Mouse (Mus musculus) CD4-positive, CD25-positive, alpha-beta regulatory T cell, adult 4 months (primary cell): ENCODE measurements around the gene Olfr539. TPM values are rescaled to one million over a fixed set of nuclear protein-coding genes. Genes with fewer than 3 reads are reported as not detected.
"Not testable (repeated sequence)": the region's sequence is repeated elsewhere in the genome, so short reads cannot be mapped to it uniquely, and the experiment has no call there.

Experiments used
- ATAC-seq: one replicate; pipeline ENCODE4 v1.8.0; 2017
- polyA plus RNA-seq, 2 experiments: library from polyadenylated mRNA; unstranded; fragments of 100-300 nt; shearing (Covaris generic); gene quantifications; one replicate each; pipeline ENCODE4 v1.2.1; 2017

The Olfr539 gene
- under 1 TPM in 1 of 2 experiments, not detected in 1; 0.06 TPM for polyA plus RNA-seq

GRCm38 (mm10) chr7:140659630-140660029 is at the start of gene Olfr539:
Gene Olfr539, plus strand, starts transcription at chr7:140659930.
- ATAC-seq: no peak

- ATAC-seq: not testable (repeated sequence)
Measured at GRCm38 (mm10) chr7:140628670-140629069, 31.1 kb upstream of the Olfr539 start, which contains the start of gene Olfr61. Gene Olfr61, plus strand, starts transcription at chr7:140628970.

- no peak for ATAC-seq
Measured at GRCm38 (mm10) chr7:140630559-140630958, 29.2 kb upstream of the Olfr539 start.

GRCm38 (mm10) chr7:140646152-140646551 is 13.6 kb upstream of the Olfr539 start, which contains the start of gene Olfr53:
Gene Olfr53, plus strand, starts transcription at chr7:140646452.
- no peak for ATAC-seq

- not testable (repeated sequence) for ATAC-seq
Measured at GRCm38 (mm10) chr7:140670693-140671092, 11.0 kb downstream of the Olfr539 start.

- no peak for ATAC-seq
Measured at GRCm38 (mm10) chr7:140675863-140676262, 16.1 kb downstream of the Olfr539 start.

GRCm38 (mm10) chr7:140679591-140679990 is 19.9 kb downstream of the Olfr539 start:
- ATAC-seq: not testable (repeated sequence)

- no peak for ATAC-seq
Measured at GRCm38 (mm10) chr7:140681651-140682050, 21.9 kb downstream of the Olfr539 start, which contains the start of gene Olfr45. Gene Olfr45, plus strand, starts transcription at chr7:140681951.

GRCm38 (mm10) chr7:140696967-140697366 is 37.2 kb downstream of the Olfr539 start, which contains the start of gene Olfr541:
Gene Olfr541, plus strand, starts transcription at chr7:140697267.
- ATAC-seq: no peak

GRCm38 (mm10) chr7:140706348-140706747 is 46.6 kb downstream of the Olfr539 start:
- ATAC-seq: no peak

GRCm38 (mm10) chr7:140707536-140708284 is 48.0 kb downstream of the Olfr539 start:
- no peak for ATAC-seq

GRCm38 (mm10) chr7:140717155-140718055 is 57.7 kb downstream of the Olfr539 start:
- ATAC-seq: no peak

GRCm38 (mm10) chr7:140721095-140721494 is 61.4 kb downstream of the Olfr539 start:
- no peak for ATAC-seq

- ATAC-seq: no peak
Measured at GRCm38 (mm10) chr7:140725558-140725957, 65.8 kb downstream of the Olfr539 start.

Other genes starting within 250 kb of the Olfr539 start
- not detected for gene Olfr532, start 238.3 kb upstream of the Olfr539 start, polyA plus RNA-seq
- not detected for gene Olfr533, start 196.6 kb upstream of the Olfr539 start, polyA plus RNA-seq
- not detected for gene Olfr535, start 175.7 kb upstream of the Olfr539 start, polyA plus RNA-seq
- gene Olfr536, start 152.5 kb upstream of the Olfr539 start, polyA plus RNA-seq: not detected
- not detected for gene Olfr538, start 92.0 kb upstream of the Olfr539 start, polyA plus RNA-seq
- not detected for gene Olfr46, start 58.7 kb upstream of the Olfr539 start, polyA plus RNA-seq
- gene Olfr61, start 31.0 kb upstream of the Olfr539 start, polyA plus RNA-seq: not detected
- not detected for gene Olfr53, start 13.5 kb upstream of the Olfr539 start, polyA plus RNA-seq
- not detected for gene Olfr45, start 22.0 kb downstream of the Olfr539 start, polyA plus RNA-seq
- not detected for gene Olfr541, start 37.3 kb downstream of the Olfr539 start, polyA plus RNA-seq
- gene Cyp2e1, start 103.8 kb downstream of the Olfr539 start, polyA plus RNA-seq: under 1 TPM in 1 of 2 experiments, not detected in 1; 0.28 TPM
- gene Syce1, start 127.9 kb downstream of the Olfr539 start, polyA plus RNA-seq: under 1 TPM in 1 of 2 experiments, not detected in 1; 0.51 TPM
- under 1 TPM; 0.20 to 0.46 TPM for gene Zfp941, start 162.2 kb downstream of the Olfr539 start, polyA plus RNA-seq
- gene Urah, start 175.1 kb downstream of the Olfr539 start, polyA plus RNA-seq: not detected
- gene Scgb1c1, start 185.6 kb downstream of the Olfr539 start, polyA plus RNA-seq: not detected
- gene Odf3, start 187.9 kb downstream of the Olfr539 start, polyA plus RNA-seq: not detected
- not detected for gene Gm45785, start 196.4 kb downstream of the Olfr539 start, polyA plus RNA-seq
- 10 to 100 TPM; 61.4 to 67.7 TPM for gene Ric8a, start 197.0 kb downstream of the Olfr539 start, polyA plus RNA-seq
- 10 to 100 TPM; 42.8 to 60.4 TPM for gene Bet1l, start 197.6 kb downstream of the Olfr539 start, polyA plus RNA-seq
- 100 to 1,000 TPM in 1 of 2 experiments, 10 to 100 TPM in 1; 94.9 to 150 TPM for gene Psmd13, start 222.0 kb downstream of the Olfr539 start, polyA plus RNA-seq
- 10 to 100 TPM in 1 of 2 experiments, 1 to 10 TPM in 1; 9.4 to 12.6 TPM for gene Sirt3, start 222.4 kb downstream of the Olfr539 start, polyA plus RNA-seq
- not detected for gene Cox8b, start 240.5 kb downstream of the Olfr539 start, polyA plus RNA-seq